In the genomic region with DNA sequence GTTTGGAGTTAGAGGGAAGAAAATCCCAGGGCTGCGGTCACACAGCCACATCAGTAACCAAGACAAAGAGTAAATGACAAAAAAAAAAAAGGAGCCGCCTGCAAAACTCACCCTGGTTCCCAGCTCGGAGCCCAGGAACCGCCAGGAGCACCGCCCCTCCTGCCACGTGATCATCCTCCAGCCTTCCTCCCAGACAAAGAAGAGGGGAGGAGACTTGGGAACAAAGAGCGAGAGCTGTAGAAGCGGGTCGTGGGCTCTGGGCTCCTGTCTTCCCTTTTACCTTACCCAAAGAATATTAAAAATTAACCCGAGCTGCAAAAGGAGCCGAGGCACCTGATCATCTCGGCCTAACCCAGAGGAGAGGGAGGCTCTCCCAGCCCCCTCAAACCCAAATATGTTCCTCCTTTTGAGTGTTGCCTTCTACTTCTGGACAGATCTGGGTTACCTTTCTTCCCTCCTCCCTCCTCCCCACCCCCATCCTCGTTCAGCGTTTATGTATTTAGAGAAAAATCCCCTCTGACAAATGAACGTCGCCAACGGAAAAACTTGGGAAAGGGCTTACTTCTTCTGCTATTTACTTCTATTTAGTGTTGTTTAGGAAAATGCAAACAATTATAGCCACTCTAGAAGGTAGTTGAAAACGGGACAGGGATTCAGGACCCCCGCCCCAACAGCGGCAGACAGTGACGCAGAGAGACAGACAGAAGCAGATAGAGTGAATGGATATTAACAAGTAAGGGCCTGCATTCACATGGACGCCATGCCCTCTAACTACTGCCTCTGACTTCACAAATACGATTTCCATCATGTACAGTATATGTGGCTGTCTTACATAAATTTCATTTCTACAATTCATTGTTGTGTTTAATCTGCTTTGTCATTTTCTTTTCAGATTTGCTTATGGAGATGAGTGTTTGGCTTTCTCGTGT, we compare ENCODE assay signal across 8 mouse cellular contexts. TPM values are rescaled to one million over a fixed set of nuclear protein-coding genes. Genes with fewer than 3 reads are reported as not detected.
DNase-seq lines count a peak whose midpoint lies in the region; ATAC-seq and TF ChIP-seq lines count a peak whose summit lies in the region.

No protein-coding gene starts in this region.

- H3K36me3 ChIP-seq in hindbrain, embryonic 11.5 days (ENCODE audit: control insufficient read depth, insufficient read depth, low read length): no peaks in the 10 kb centered on the region
- H3K36me3 ChIP-seq in lung, embryonic 16.5 days (ENCODE audit: control insufficient read depth, insufficient read depth, low read length): no peaks in the 10 kb centered on the region

- H3K9me3 ChIP-seq in hindbrain, embryonic 11.5 days (ENCODE audit: control insufficient read depth, low read length): no peaks in the 10 kb centered on the region
- no peaks in the 10 kb centered on the region for H3K9me3 ChIP-seq in lung, embryonic 16.5 days (ENCODE audit: control insufficient read depth, low read length)

- H3K4me1 ChIP-seq in cerebellum, adult 2 months (ENCODE audit: control insufficient read depth, insufficient read depth, low read length): no peaks in the 10 kb centered on the region
- H3K4me1 ChIP-seq in hindbrain, embryonic 11.5 days (replicated peaks; ENCODE audit: control insufficient read depth, insufficient read depth, low read length): no peaks in the 10 kb centered on the region
- peaks cover 24% of the 10 kb centered on the region for H3K4me1 ChIP-seq in lung, embryonic 16.5 days (replicated peaks; ENCODE audit: control insufficient read depth, insufficient read depth, low read length)

- peak; percentile 93 for ATAC-seq in hindbrain, embryonic 11.5 days (ENCODE audit: low FRiP score)
- peak; percentile 95 for ATAC-seq in lung, embryonic 16.5 days (ENCODE audit: low read depth)
- ATAC-seq in inflammation-experienced regulatory T-cells, adult 6 months: no peak

- peak; percentile 19; the same call in 1 of the 2 replicates for TF ChIP-seq POLR2A in cerebellum, adult 2 months (IDR thresholded peaks at IDR 0.05; ENCODE audit: borderline replicate concordance, insufficient read depth, low read length)

- TF ChIP-seq CTCF in cerebellum, adult 2 months (IDR thresholded peaks at IDR 0.05; ENCODE audit: borderline replicate concordance, insufficient read depth, low read depth, low read length): no peak

- H3K27ac ChIP-seq in cerebellum, adult 2 months (ENCODE audit: insufficient read depth, low read length): no peak overlapping the region
- peak overlapping the region; percentile 96 for H3K27ac ChIP-seq in hindbrain, embryonic 11.5 days (ENCODE audit: low read depth, low read length)
- H3K27ac ChIP-seq in lung, embryonic 16.5 days (ENCODE audit: low read length): peak overlapping the region; percentile 97

- peak; percentile 96 for DNase-seq in R1 (ENCODE audit: low read depth, low spot score)
- peak; percentile 60 to 69 for DNase-seq in cerebellum, adult 2 months
- DNase-seq in forelimb bud, embryonic 11.5 days (ENCODE audit: low read depth, low spot score): peak; percentile 94
- DNase-seq in hindbrain, embryonic 11.5 days (ENCODE audit: low spot score): peak; percentile 91
- peak; percentile 39 to 62 for DNase-seq in layer of hippocampus, postnatal 10 days (ENCODE audit: low spot score in 2 of 2)
- DNase-seq in retina, postnatal 1 day: peak; percentile 96

- H3K4me2 ChIP-seq in hindbrain, embryonic 11.5 days (replicated peaks; ENCODE audit: low read depth, low read length): peak overlapping the region; percentile 54
- peak overlapping the region; percentile 66 for H3K4me2 ChIP-seq in lung, embryonic 16.5 days (ENCODE audit: low read depth, low read length)

- H3K4me3 ChIP-seq in cerebellum, adult 2 months (replicated peaks; ENCODE audit: insufficient read depth, low read depth, low read length): peak overlapping the region; percentile 69
- peak overlapping the region; percentile 33 for H3K4me3 ChIP-seq in hindbrain, embryonic 11.5 days (ENCODE audit: low read depth, low read length)
- peak overlapping the region; percentile 56 for H3K4me3 ChIP-seq in lung, embryonic 16.5 days (ENCODE audit: low read length)

- 14% methylated on average over 24 of the region's 24 CpGs for WGBS in cerebellum, adult 2 months
- whole genome bisulfite sequencing in hindbrain, embryonic 11.5 days: 4% methylated on average over 24 of the region's 24 CpGs
- WGBS in lung, embryonic 16.5 days: 6% methylated on average over 24 of the region's 24 CpGs

- no peaks in the 10 kb centered on the region for H3K27me3 ChIP-seq in cerebellum, adult 2 months (ENCODE audit: control insufficient read depth, insufficient read depth, low read length)
- H3K27me3 ChIP-seq in hindbrain, embryonic 11.5 days (ENCODE audit: control insufficient read depth, insufficient read depth, low read length): no peaks in the 10 kb centered on the region
- no peaks in the 10 kb centered on the region for H3K27me3 ChIP-seq in lung, embryonic 16.5 days (ENCODE audit: control insufficient read depth, insufficient read depth, low read depth, low read length)

- peak overlapping the region; percentile 88 for H3K9ac ChIP-seq in hindbrain, embryonic 11.5 days (ENCODE audit: low read depth, low read length)
- peak overlapping the region; percentile 71 for H3K9ac ChIP-seq in lung, embryonic 16.5 days (ENCODE audit: low read length)

RNA-seq across cellular contexts. Expression of a gene that starts 22.2 kb away (rescaled TPM):
- polyA plus RNA-seq in cerebellum, adult 2 months (2012; rRNA removed): 0.13 and 0.32 TPM in 2 replicates
- 23.5 and 28.2 TPM in 2 replicates for polyA plus RNA-seq in hindbrain, embryonic 11.5 days (2014; fragmentation: Nextera tagmentation; extraction: Ambion mirVana)
- 1 to 10 TPM in 1 of 2 experiments, under 1 TPM in 1; 0.25 to 1.3 TPM for total RNA-seq in layer of hippocampus, postnatal 10 days (2021)
- 356 TPM in 2 replicates for polyA plus RNA-seq in lung, embryonic 16.5 days (2015; fragmentation: Nextera tagmentation; extraction: Ambion mirVana)
- 1 to 10 TPM; 1.9 to 4.6 (median 2.0) TPM for polyA plus RNA-seq in inflammation-experienced regulatory T-cells, adult 6 months (2017; shearing (Covaris generic))

RNA-seq across cellular contexts. Expression of a gene that starts 58.5 kb away (rescaled TPM):
- polyA plus RNA-seq in cerebellum, adult 2 months (2012; rRNA removed): 25.5 and 26.7 TPM in 2 replicates
- polyA plus RNA-seq in hindbrain, embryonic 11.5 days (2014; fragmentation: Nextera tagmentation; extraction: Ambion mirVana): 76.8 and 84.1 TPM in 2 replicates
- 10 to 100 TPM; 29.9 to 30.9 TPM for total RNA-seq in layer of hippocampus, postnatal 10 days (2021)
- 68.8 TPM in 2 replicates for polyA plus RNA-seq in lung, embryonic 16.5 days (2015; fragmentation: Nextera tagmentation; extraction: Ambion mirVana)
- polyA plus RNA-seq in inflammation-experienced regulatory T-cells, adult 6 months (2017; shearing (Covaris generic)): 10 to 100 TPM; 48.8 to 53.9 (median 51.0) TPM

Comparison
In these comparisons a context has a peak if more than half of its experiments do, and no peak if none do; other contexts are left out.
1. RNA of a gene that starts 22.2 kb away (polyA plus RNA-seq): 356 TPM in lung, embryonic 16.5 days; 23.5 to 28.2 TPM in hindbrain, embryonic 11.5 days, 1.9 to 4.6 TPM in inflammation-experienced regulatory T-cells, adult 6 months and 0.13 to 0.32 TPM in cerebellum, adult 2 months; every median in the first group is over 10 times any median in the second.
2. Peak in every context shown above with its lines, with median percentiles within 50 percentile points of each other: DNase-seq and H3K4me3 ChIP-seq.